Mouse (Mus musculus): Measurements from ENCODE around the gene Prss36. TPM values are rescaled to one million over a fixed set of nuclear protein-coding genes. Genes with fewer than 3 reads are reported as not detected.

Prss36 gene
- polyA plus RNA-seq, 1 experiment from 2014 or later: 12.9 TPM

GRCm38 (mm10) chr7:127915293-127915692 lies 31.2 kb downstream of the Prss36 start:
- Histone ChIP-seq H3K9me3 (replicated peaks; ENCODE audit: control insufficient read depth, low read length) (no peaks in the 10 kb centered on the region), H3K9ac (ENCODE audit: low read length) (no peak overlapping the region), H3K4me3 (ENCODE audit: low read depth, low read length) (no peak overlapping the region), H3K27me3 (replicated peaks; ENCODE audit: control insufficient read depth, insufficient read depth, low read length) (no peaks in the 10 kb centered on the region), H3K36me3 (ENCODE audit: control insufficient read depth, insufficient read depth, low read length) (peaks cover 38% of the 10 kb centered on the region), H3K4me2 (ENCODE audit: low read length) (no peak overlapping the region), H3K4me1 (ENCODE audit: control insufficient read depth, insufficient read depth, low read length) (peaks cover 4% of the 10 kb centered on the region; the same call in 1 of the 2 replicates), H3K27ac (ENCODE audit: low read depth, low read length) (no peak overlapping the region)
- 92% methylated on average over 12 of the region's 12 CpGs for WGBS
- ATAC-seq (no peak), DNase-seq (ENCODE audit: low spot score) (no peak)

- WGBS: 31% methylated on average over 4 of the region's 4 CpGs
- ATAC-seq: no peak
- Histone ChIP-seq H3K4me2 (ENCODE audit: low read length) (peak overlapping the region; percentile 58), H3K27ac (ENCODE audit: low read depth, low read length) (no peak overlapping the region), H3K36me3 (ENCODE audit: control insufficient read depth, insufficient read depth, low read length) (peaks cover 45% of the 10 kb centered on the region), H3K9ac (ENCODE audit: low read length) (peak overlapping the region; percentile 76), H3K4me3 (ENCODE audit: low read depth, low read length) (peak overlapping the region; percentile 90), H3K9me3 (replicated peaks; ENCODE audit: control insufficient read depth, low read length) (no peaks in the 10 kb centered on the region), H3K4me1 (ENCODE audit: control insufficient read depth, insufficient read depth, low read length) (peaks cover 4% of the 10 kb centered on the region; the same call in 1 of the 2 replicates), H3K27me3 (replicated peaks; ENCODE audit: control insufficient read depth, insufficient read depth, low read length) (no peaks in the 10 kb centered on the region)
- DNase-seq (ENCODE audit: low spot score): no peak
Observed at GRCm38 (mm10) chr7:127912938-127913337, 33.6 kb downstream of the Prss36 start.

- Histone ChIP-seq H3K36me3 (ENCODE audit: control insufficient read depth, insufficient read depth, low read length) (peaks cover 45% of the 10 kb centered on the region), H3K4me3 (ENCODE audit: low read depth, low read length) (peak within 1 kb of the TSS; percentile 90), H3K4me2 (ENCODE audit: low read length) (peak within 1 kb of the TSS; percentile 58), H3K9me3 (replicated peaks; ENCODE audit: control insufficient read depth, low read length) (no peaks in the 10 kb centered on the region), H3K4me1 (ENCODE audit: control insufficient read depth, insufficient read depth, low read length) (peaks cover 4% of the 10 kb centered on the region; the same call in 1 of the 2 replicates), H3K27me3 (replicated peaks; ENCODE audit: control insufficient read depth, insufficient read depth, low read length) (no peaks in the 10 kb centered on the region), H3K9ac (ENCODE audit: low read length) (peak within 1 kb of the TSS; percentile 76), H3K27ac (ENCODE audit: low read depth, low read length) (peak within 1 kb of the TSS; percentile 61; the same call in 1 of the 2 replicates)
- WGBS: under 1% methylated on average over 40 of the region's 40 CpGs
- DNase-seq (ENCODE audit: low spot score): peak; percentile 97
- ATAC-seq: peak; percentile 97
Observed at GRCm38 (mm10) chr7:127912190-127912871, 34.2 kb downstream of the Prss36 start, which contains the start of gene Kat8. Kat8 (plus strand) TSS chr7:127912516.

GRCm38 (mm10) chr7:127908656-127909055 lies 37.9 kb downstream of the Prss36 start:
- Histone ChIP-seq H3K9me3 (replicated peaks; ENCODE audit: control insufficient read depth, low read length) (no peaks in the 10 kb centered on the region), H3K36me3 (ENCODE audit: control insufficient read depth, insufficient read depth, low read length) (peaks cover 47% of the 10 kb centered on the region), H3K27ac (ENCODE audit: low read depth, low read length) (no peak overlapping the region), H3K4me1 (ENCODE audit: control insufficient read depth, insufficient read depth, low read length) (peaks cover 15% of the 10 kb centered on the region), H3K4me3 (ENCODE audit: low read depth, low read length) (no peak overlapping the region), H3K9ac (ENCODE audit: low read length) (no peak overlapping the region), H3K4me2 (ENCODE audit: low read length) (no peak overlapping the region), H3K27me3 (replicated peaks; ENCODE audit: control insufficient read depth, insufficient read depth, low read length) (no peaks in the 10 kb centered on the region)
- 90% methylated on average over 4 of the region's 4 CpGs for WGBS
- ATAC-seq: no peak
- no peak for DNase-seq (ENCODE audit: low spot score)

- H3K27ac ChIP-seq (ENCODE audit: low read depth, low read length): no peak overlapping the region
- no peaks in the 10 kb centered on the region for H3K27me3 ChIP-seq (replicated peaks; ENCODE audit: control insufficient read depth, insufficient read depth, low read length)
- peaks cover 12% of the 10 kb centered on the region for H3K4me1 ChIP-seq (ENCODE audit: control insufficient read depth, insufficient read depth, low read length)
- DNase-seq (ENCODE audit: low spot score): no peak
- ATAC-seq: no peak
- 93% methylated on average over 12 of the region's 12 CpGs for WGBS
- H3K4me2 ChIP-seq (ENCODE audit: low read length): no peak overlapping the region
- H3K9me3 ChIP-seq (replicated peaks; ENCODE audit: control insufficient read depth, low read length): no peaks in the 10 kb centered on the region
- no peak overlapping the region for H3K4me3 ChIP-seq (ENCODE audit: low read depth, low read length)
- H3K9ac ChIP-seq (ENCODE audit: low read length): no peak overlapping the region
- H3K36me3 ChIP-seq (ENCODE audit: control insufficient read depth, insufficient read depth, low read length): peaks cover 47% of the 10 kb centered on the region
Observed at GRCm38 (mm10) chr7:127907939-127908338, 38.6 kb downstream of the Prss36 start.

- Histone ChIP-seq H3K36me3 (ENCODE audit: control insufficient read depth, insufficient read depth, low read length) (peaks cover 41% of the 10 kb centered on the region), H3K9me3 (replicated peaks; ENCODE audit: control insufficient read depth, low read length) (no peaks in the 10 kb centered on the region), H3K4me3 (ENCODE audit: low read depth, low read length) (peak within 1 kb of the TSS; percentile 57), H3K27ac (ENCODE audit: low read depth, low read length) (peak within 1 kb of the TSS; percentile 78), H3K9ac (ENCODE audit: low read length) (peak within 1 kb of the TSS; percentile 90), H3K4me2 (ENCODE audit: low read length) (peak within 1 kb of the TSS; percentile 81), H3K27me3 (replicated peaks; ENCODE audit: control insufficient read depth, insufficient read depth, low read length) (no peaks in the 10 kb centered on the region), H3K4me1 (ENCODE audit: control insufficient read depth, insufficient read depth, low read length) (peaks cover 11% of the 10 kb centered on the region)
- ATAC-seq (peak; percentile 95), DNase-seq (ENCODE audit: low spot score) (peak; percentile 85)
- WGBS: 9% methylated on average over 38 of the region's 38 CpGs
Observed at GRCm38 (mm10) chr7:127903971-127904796, 42.3 kb downstream of the Prss36 start, which contains the start of gene Bckdk. Bckdk (plus strand) TSS chr7:127904082.

- H3K27ac ChIP-seq (ENCODE audit: low read depth, low read length): no peak overlapping the region
- peaks cover 11% of the 10 kb centered on the region for H3K4me1 ChIP-seq (ENCODE audit: control insufficient read depth, insufficient read depth, low read length)
- no peak overlapping the region for H3K4me3 ChIP-seq (ENCODE audit: low read depth, low read length)
- DNase-seq (ENCODE audit: low spot score) (no peak), ATAC-seq (no peak)
- H3K27me3 ChIP-seq (replicated peaks; ENCODE audit: control insufficient read depth, insufficient read depth, low read length): no peaks in the 10 kb centered on the region
- H3K9me3 ChIP-seq (replicated peaks; ENCODE audit: control insufficient read depth, low read length): no peaks in the 10 kb centered on the region
- WGBS: 82% methylated on average over 2 of the region's 2 CpGs
- no peak overlapping the region for H3K4me2 ChIP-seq (ENCODE audit: low read length)
- H3K9ac ChIP-seq (ENCODE audit: low read length): no peak overlapping the region
- peaks cover 17% of the 10 kb centered on the region for H3K36me3 ChIP-seq (ENCODE audit: control insufficient read depth, insufficient read depth, low read length)
Observed at GRCm38 (mm10) chr7:127901772-127902171, 44.8 kb downstream of the Prss36 start.

GRCm38 (mm10) chr7:127899997-127900396 lies 46.5 kb downstream of the Prss36 start:
- no peaks in the 10 kb centered on the region for H3K27me3 ChIP-seq (replicated peaks; ENCODE audit: control insufficient read depth, insufficient read depth, low read length)
- no peak overlapping the region for H3K4me3 ChIP-seq (ENCODE audit: low read depth, low read length)
- H3K9ac ChIP-seq (ENCODE audit: low read length): no peak overlapping the region
- no peaks in the 10 kb centered on the region; the same call in 1 of the 2 replicates for H3K36me3 ChIP-seq (ENCODE audit: control insufficient read depth, insufficient read depth, low read length)
- WGBS: 50% methylated on average over 7 of the region's 7 CpGs
- DNase-seq (ENCODE audit: low spot score): no peak
- peaks cover 7% of the 10 kb centered on the region for H3K4me1 ChIP-seq (ENCODE audit: control insufficient read depth, insufficient read depth, low read length)
- ATAC-seq: no peak
- no peak overlapping the region for H3K4me2 ChIP-seq (ENCODE audit: low read length)
- no peak overlapping the region for H3K27ac ChIP-seq (ENCODE audit: low read depth, low read length)
- no peaks in the 10 kb centered on the region for H3K9me3 ChIP-seq (replicated peaks; ENCODE audit: control insufficient read depth, low read length)

Data from forebrain, embryonic 14.5 days (tissue).